ENCODE assay signal across 1 mouse cellular context in the genomic region with DNA sequence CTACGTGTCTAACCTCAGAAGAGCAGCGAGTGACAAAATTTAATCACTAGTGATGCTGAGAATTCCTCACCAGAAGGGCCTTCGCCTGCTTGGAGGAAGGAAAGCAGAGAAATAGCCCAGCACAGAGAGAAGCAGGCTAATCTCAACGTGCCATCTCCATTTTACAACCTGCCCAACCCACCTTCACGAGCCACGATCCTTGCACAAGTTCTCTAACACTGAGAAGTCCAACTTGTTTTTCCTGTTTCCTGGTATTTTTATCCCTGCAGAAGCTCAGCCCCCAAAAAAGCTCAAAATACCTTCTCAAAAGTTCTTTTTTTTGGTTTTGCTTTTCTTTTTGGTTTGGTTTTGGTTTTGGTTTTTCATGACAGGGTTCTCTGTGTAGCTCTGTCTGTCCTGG.
TF ChIP-seq lines count a peak whose summit lies in the region.

No protein-coding gene starts in this region.

TF ChIP-seq in CH12.LX, 34 proteins besides CTCF, POLR2A, EP300 and RAD21:
- TF ChIP-seq CHD1 (IDR thresholded peaks at IDR 0.05; ENCODE audit: low read depth, low read length) (no peak), TBP (conservative IDR thresholded peaks at IDR 0.05; ENCODE audit: low read depth, low read length) (no peak), MAFK (IDR thresholded peaks at IDR 0.05; ENCODE audit: insufficient replicate concordance, low read length) (no peak), UBTF (IDR thresholded peaks at IDR 0.05; ENCODE audit: low read depth, low read length) (no peak), MAZ (IDR thresholded peaks at IDR 0.05; ENCODE audit: low read depth, low read length) (no peak), POLR2AphosphoS2 (IDR thresholded peaks at IDR 0.05; ENCODE audit: low read depth, low read length) (no peak), ZNF384 (IDR thresholded peaks at IDR 0.05; ENCODE audit: low read depth, low read length) (no peak), KAT2A (IDR thresholded peaks at IDR 0.05; ENCODE audit: insufficient replicate concordance, low read length) (no peak), TCF12 (IDR thresholded peaks at IDR 0.05; ENCODE audit: low read depth, low read length) (no peak)
